Mouse (Mus musculus) embryonic fibroblast, embryonic 13.5 days (primary cell): ENCODE results near the gene H2-Ob.

ENCODE experiments used
- CTCF ChIP-seq: IDR thresholded peaks from 2 replicates; pipeline ENCODE4 v1.5.1; 2011; ENCODE audit warnings: mild to moderate bottlenecking, control low read depth, low read length, moderate library complexity, borderline replicate concordance; ENCODE audit not compliant: insufficient read depth
- POLR2A ChIP-seq: IDR thresholded peaks from 2 replicates; pipeline ENCODE4 v1.6.1; 2011; ENCODE audit warnings: low read depth, mild to moderate bottlenecking, control low read depth, low read length, moderate library complexity

GRCm38 (mm10) chr17:34286999-34287398 lies 48.3 kb downstream of the H2-Ob start:
- TF ChIP-seq POLR2A, result no peak
- TF ChIP-seq CTCF, result no peak
